Mouse (Mus musculus): ENCODE data around the gene Suv39h2. TPM values are rescaled to one million over a fixed set of nuclear protein-coding genes. Genes with fewer than 3 reads are reported as not detected.

Gene Suv39h2
- total and polyA plus RNA-seq, 3 experiments: 9.6 to 17.3 (median 11.4) TPM

GRCm38 (mm10) chr2:3405981-3406380, 68.8 kb downstream of the Suv39h2 start:
- Histone ChIP-seq H3K27me3 (replicated peaks) (no peaks in the 10 kb centered on the region), H3K4me1 (ENCODE audit: control insufficient read depth in 1 of 2, insufficient read depth in 2 of 2) (no peaks in the 10 kb centered on the region), H3K36me3 (replicated peaks in 1 of 2; ENCODE audit: control insufficient read depth in 1 of 2, insufficient read depth in 1 of 2, low read length in 1 of 2) (no peaks in the 10 kb centered on the region), H3K4me2 (ENCODE audit: insufficient read depth, low read depth, poor library complexity, severe bottlenecking) (no peak overlapping the region), H3K27ac (ENCODE audit: insufficient read depth, low read depth) (no peak overlapping the region), H3K4me3 (replicated peaks in 1 of 3; ENCODE audit: low read depth in 2 of 3, low read length in 2 of 3, poor library complexity in 1 of 3) (no peak overlapping the region), H3K9ac (ENCODE audit: insufficient read depth, low read depth) (no peak overlapping the region), H3K79me2 (replicated peaks; ENCODE audit: control insufficient read depth, extremely low read depth, insufficient read depth, poor library complexity, severe bottlenecking) (no peaks in the 10 kb centered on the region), H3K9me3 (replicated peaks; ENCODE audit: low read length) (no peaks in the 10 kb centered on the region)
- dilution Hi-C loops (cut with MboI; ENCODE audit: extremely low pct_ligation_motif_present, extremely low pct_unique_long_range_greater_than_20kb, low sequenced_read_pairs) (no loop called here), in situ Hi-C loops (cut with MboI; ENCODE audit: low pct_ligation_motif_present, low pct_unique_long_range_greater_than_20kb, low sequenced_read_pairs) (no loop called here)
- TF ChIP-seq HCFC1 (IDR thresholded peaks at IDR 0.05; ENCODE audit: low read depth, low read length) (no peak), NRF1 (IDR thresholded peaks at IDR 0.05; ENCODE audit: low read depth, low read length) (no peak), USF2 (conservative IDR thresholded peaks at IDR 0.05; ENCODE audit: low read depth, low read length) (no peak), MXI1 (IDR thresholded peaks at IDR 0.05; ENCODE audit: low read depth, low read length) (no peak), POLR2A (IDR thresholded peaks at IDR 0.05; ENCODE audit: low read depth, low read length) (no peak), KAT2A (IDR thresholded peaks at IDR 0.05; ENCODE audit: insufficient replicate concordance, low read length) (no peak), MAX (IDR thresholded peaks at IDR 0.05; ENCODE audit: low read length) (no peak), CHD1 (IDR thresholded peaks at IDR 0.05; ENCODE audit: low read depth, low read length) (no peak), JUN (IDR thresholded peaks at IDR 0.05; ENCODE audit: insufficient read depth, low read depth, low read length) (no peak), IRF4 (IDR thresholded peaks at IDR 0.05; ENCODE audit: low read depth, low read length) (no peak), MEF2A (IDR thresholded peaks at IDR 0.05; ENCODE audit: borderline replicate concordance, low read depth, low read length) (no peak), MAFK (IDR thresholded peaks at IDR 0.05; ENCODE audit: insufficient replicate concordance, low read length) (no peak), CHD2 (IDR thresholded peaks at IDR 0.05; ENCODE audit: low read length) (no peak), ZNF384 (IDR thresholded peaks at IDR 0.05; ENCODE audit: low read depth, low read length) (no peak), MYC (IDR thresholded peaks at IDR 0.05; ENCODE audit: low read depth, low read length) (no peak), USF1 (IDR thresholded peaks at IDR 0.05; ENCODE audit: low read depth, low read length) (no peak), ZKSCAN1 (IDR thresholded peaks at IDR 0.05; ENCODE audit: borderline replicate concordance, low read depth, low read length) (no peak), CTCF (conservative IDR thresholded peaks at IDR 0.05 in 1 of 2, IDR thresholded peaks at IDR 0.05 in 1 of 2; ENCODE audit: low read depth in 2 of 2, low read length in 2 of 2) (no peak), SIN3A (IDR thresholded peaks at IDR 0.05; ENCODE audit: low read length) (no peak), UBTF (IDR thresholded peaks at IDR 0.05; ENCODE audit: low read depth, low read length) (no peak)
- no peak for DNase-seq (ENCODE audit: extremely low read depth)

Other genes with a start within 250 kb of the Suv39h2 start
- 10.0 and 11.6 TPM in 2 replicates for gene Nmt2, start 190.8 kb downstream of the Suv39h2 start, total RNA-seq (2012; rRNA removed)
- 15.8 and 15.9 TPM in 2 replicates for gene Nmt2, start 190.8 kb downstream of the Suv39h2 start, total RNA-seq (2014; rRNA removed)
- 15.6 TPM in 2 replicates for gene Nmt2, start 190.8 kb downstream of the Suv39h2 start, polyA plus RNA-seq (2012; ENCODE audit: insufficient read length, low read depth)
- gene Rpp38, start 142.4 kb downstream of the Suv39h2 start, total RNA-seq (2012; rRNA removed): 26.6 and 31.6 TPM in 2 replicates
- 33.7 and 38.9 TPM in 2 replicates for gene Rpp38, start 142.4 kb downstream of the Suv39h2 start, total RNA-seq (2014; rRNA removed)
- 25.4 and 27.8 TPM in 2 replicates for gene Rpp38, start 142.4 kb downstream of the Suv39h2 start, polyA plus RNA-seq (2012; ENCODE audit: insufficient read length, low read depth)
- 0.30 TPM in 1 of 2 replicates, not detected in the other for gene Acbd7, start 138.9 kb downstream of the Suv39h2 start, total RNA-seq (2012; rRNA removed)
- gene Acbd7, start 138.9 kb downstream of the Suv39h2 start, total RNA-seq (2014; rRNA removed): not detected in 2 replicates
- gene Acbd7, start 138.9 kb downstream of the Suv39h2 start, polyA plus RNA-seq (2012; ENCODE audit: insufficient read length, low read depth): not detected in 2 replicates
- not detected in 2 replicates for gene Olah, start 77.8 kb downstream of the Suv39h2 start, total RNA-seq (2012; rRNA removed)
- 0.39 TPM in 1 of 2 replicates, not detected in the other for gene Olah, start 77.8 kb downstream of the Suv39h2 start, total RNA-seq (2014; rRNA removed)
- not detected in 2 replicates for gene Olah, start 77.8 kb downstream of the Suv39h2 start, polyA plus RNA-seq (2012; ENCODE audit: insufficient read length, low read depth)
- not detected in 2 replicates for gene Meig1, start 52.4 kb downstream of the Suv39h2 start, total RNA-seq (2012; rRNA removed)
- gene Meig1, start 52.4 kb downstream of the Suv39h2 start, total RNA-seq (2014; rRNA removed): not detected in 2 replicates
- gene Meig1, start 52.4 kb downstream of the Suv39h2 start, polyA plus RNA-seq (2012; ENCODE audit: insufficient read length, low read depth): not detected in 2 replicates
- gene Dclre1c, start 50.9 kb downstream of the Suv39h2 start, total RNA-seq (2012; rRNA removed): 4.9 and 6.0 TPM in 2 replicates
- gene Dclre1c, start 50.9 kb downstream of the Suv39h2 start, total RNA-seq (2014; rRNA removed): 7.0 and 8.7 TPM in 2 replicates
- gene Dclre1c, start 50.9 kb downstream of the Suv39h2 start, polyA plus RNA-seq (2012; ENCODE audit: insufficient read length, low read depth): 7.3 and 9.6 TPM in 2 replicates
- 3.8 and 4.9 TPM in 2 replicates for gene Gm45902, start 37.8 kb upstream of the Suv39h2 start, total RNA-seq (2012; rRNA removed)
- 6.1 and 6.4 TPM in 2 replicates for gene Gm45902, start 37.8 kb upstream of the Suv39h2 start, total RNA-seq (2014; rRNA removed)
- gene Gm45902, start 37.8 kb upstream of the Suv39h2 start, polyA plus RNA-seq (2012; ENCODE audit: insufficient read length, low read depth): 4.9 TPM in 2 replicates
- gene Hspa14, start 37.8 kb upstream of the Suv39h2 start, total RNA-seq (2012; rRNA removed): 88.0 and 104 TPM in 2 replicates
- gene Hspa14, start 37.8 kb upstream of the Suv39h2 start, total RNA-seq (2014; rRNA removed): 131 and 135 TPM in 2 replicates
- gene Hspa14, start 37.8 kb upstream of the Suv39h2 start, polyA plus RNA-seq (2012; ENCODE audit: insufficient read length, low read depth): 87.4 and 92.4 TPM in 2 replicates
- 0.50 and 1.2 TPM in 2 replicates for gene Cdnf, start 38.0 kb upstream of the Suv39h2 start, total RNA-seq (2012; rRNA removed)
- gene Cdnf, start 38.0 kb upstream of the Suv39h2 start, total RNA-seq (2014; rRNA removed): 0.63 and 0.90 TPM in 2 replicates
- 0.59 and 0.63 TPM in 2 replicates for gene Cdnf, start 38.0 kb upstream of the Suv39h2 start, polyA plus RNA-seq (2012; ENCODE audit: insufficient read length, low read depth)
- gene Fam107b, start 95.5 kb upstream of the Suv39h2 start, total RNA-seq (2012; rRNA removed): 39.4 and 42.6 TPM in 2 replicates
- gene Fam107b, start 95.5 kb upstream of the Suv39h2 start, total RNA-seq (2014; rRNA removed): 113 and 115 TPM in 2 replicates
- 71.7 and 93.4 TPM in 2 replicates for gene Fam107b, start 95.5 kb upstream of the Suv39h2 start, polyA plus RNA-seq (2012; ENCODE audit: insufficient read length, low read depth)

Data from CH12.LX (cell line).